Mouse (Mus musculus) lung, postnatal 4 days (tissue): ENCODE measurements around the gene Bak1.

Experiments used
- DNase-seq, 2 experiments: peaks; one replicate each; pipeline ENCODE4 v3.0.0; 2021

The Bak1 gene

GRCm38 (mm10) chr17:27021076-27021475, 7.7 kb downstream of the Bak1 start:
- no peak for DNase-seq

- DNase-seq, result no peak
Observed at GRCm38 (mm10) chr17:27018555-27019196, 10.1 kb downstream of the Bak1 start.

- DNase-seq, result peak; percentile 86 to 90
Observed at GRCm38 (mm10) chr17:27017564-27018499, 11.0 kb downstream of the Bak1 start.

GRCm38 (mm10) chr17:27012909-27013308, 15.9 kb downstream of the Bak1 start:
- no peak for DNase-seq

- DNase-seq, result peak; percentile 61 to 65
Observed at GRCm38 (mm10) chr17:27011998-27012672, 16.7 kb downstream of the Bak1 start.

GRCm38 (mm10) chr17:27011167-27011566, 17.6 kb downstream of the Bak1 start:
- no peak for DNase-seq

- no peak for DNase-seq
Observed at GRCm38 (mm10) chr17:27008277-27008676, 20.5 kb downstream of the Bak1 start.

GRCm38 (mm10) chr17:27005644-27006043, 23.2 kb downstream of the Bak1 start:
- no peak for DNase-seq

GRCm38 (mm10) chr17:27004903-27005485, 23.8 kb downstream of the Bak1 start:
- no peak for DNase-seq

- DNase-seq, result peak; percentile 55 to 74
Observed at GRCm38 (mm10) chr17:27004431-27004830, 24.4 kb downstream of the Bak1 start.

- peak in 1 of 2 experiments; percentile 45 for DNase-seq
Observed at GRCm38 (mm10) chr17:27001889-27002288, 26.9 kb downstream of the Bak1 start.

- peak in 1 of 2 experiments; percentile 53 for DNase-seq
Observed at GRCm38 (mm10) chr17:27001151-27001550, 27.7 kb downstream of the Bak1 start.

GRCm38 (mm10) chr17:26999996-27000395, 28.8 kb downstream of the Bak1 start:
- no peak for DNase-seq

GRCm38 (mm10) chr17:26998283-26998682, 30.5 kb downstream of the Bak1 start:
- no peak for DNase-seq

- DNase-seq, result no peak
Observed at GRCm38 (mm10) chr17:26997661-26998060, 31.1 kb downstream of the Bak1 start.

GRCm38 (mm10) chr17:26995562-26995961, 33.2 kb downstream of the Bak1 start:
- DNase-seq, result no peak

GRCm38 (mm10) chr17:26995006-26995405, 33.8 kb downstream of the Bak1 start:
- peak; percentile 38 to 48 for DNase-seq

- peak; percentile 85 to 92 for DNase-seq
Observed at GRCm38 (mm10) chr17:26994410-26994809, 34.4 kb downstream of the Bak1 start.

GRCm38 (mm10) chr17:26990521-26990920, 38.3 kb downstream of the Bak1 start:
- no peak for DNase-seq

GRCm38 (mm10) chr17:26985503-26986179, 43.2 kb downstream of the Bak1 start:
- DNase-seq, result no peak

GRCm38 (mm10) chr17:26983382-26983781, 45.4 kb downstream of the Bak1 start:
- no peak for DNase-seq

GRCm38 (mm10) chr17:26981050-26981449, 47.8 kb downstream of the Bak1 start:
- DNase-seq, result no peak
